Mouse (Mus musculus) CH12.LX (cell line): ENCODE results near the gene Map4k1.

ENCODE experiments used
- CHD1 ChIP-seq: IDR thresholded peaks from 2 replicates; pipeline ENCODE4 v1.6.1; 2012; ENCODE audit warnings: low read depth, low read length, improper control_type of control experiment, inconsistent platforms
- CTCF ChIP-seq, 2 experiments: IDR thresholded peaks in 1 of 2; conservative IDR thresholded peaks in 1 of 2; 2 replicates each; pipeline ENCODE4 v1.5.1; 2011 to 2012; ENCODE audit warnings: low read depth in 2 of 2, low read length in 2 of 2, improper control_type of control experiment in 1 of 2, inconsistent platforms in 1 of 2, mild to moderate bottlenecking in 1 of 2, moderate library complexity in 1 of 2
- MAZ ChIP-seq: IDR thresholded peaks from 2 replicates; pipeline ENCODE4 v1.6.1; 2012; ENCODE audit warnings: low read depth, mild to moderate bottlenecking, inconsistent platforms, low read length, improper control_type of control experiment, moderate library complexity
- MEF2A ChIP-seq: IDR thresholded peaks from 2 replicates; pipeline ENCODE4 v1.6.1; 2014; ENCODE audit warnings: low read depth, mild to moderate bottlenecking, inconsistent platforms, low read length, improper control_type of control experiment, borderline replicate concordance
- NELFE ChIP-seq: IDR thresholded peaks from 2 replicates; pipeline ENCODE4 v1.6.1; 2011; ENCODE audit warnings: low read depth, low read length, improper control_type of control experiment
- NRF1 ChIP-seq: IDR thresholded peaks from 2 replicates; pipeline ENCODE4 v1.6.1; 2014; ENCODE audit warnings: low read depth, mild to moderate bottlenecking, inconsistent platforms, low read length, improper control_type of control experiment, moderate library complexity
- POLR2A ChIP-seq: IDR thresholded peaks from 2 replicates; pipeline ENCODE4 v1.6.1; 2011; ENCODE audit warnings: low read depth, mild to moderate bottlenecking, improper control_type of control experiment, low read length
- USF1 ChIP-seq: IDR thresholded peaks from 2 replicates; pipeline ENCODE4 v1.6.1; 2014; ENCODE audit warnings: low read depth, mild to moderate bottlenecking, inconsistent platforms, low read length, improper control_type of control experiment
- USF2 ChIP-seq: conservative IDR thresholded peaks from 2 replicates; pipeline ENCODE4 v1.6.1; 2011; ENCODE audit warnings: low read depth, low read length, improper control_type of control experiment
- ZC3H11A ChIP-seq: IDR thresholded peaks from 2 replicates; pipeline ENCODE4 v1.6.1; 2012; ENCODE audit warnings: low read depth, mild to moderate bottlenecking, inconsistent platforms, low read length, improper control_type of control experiment

DNA sequence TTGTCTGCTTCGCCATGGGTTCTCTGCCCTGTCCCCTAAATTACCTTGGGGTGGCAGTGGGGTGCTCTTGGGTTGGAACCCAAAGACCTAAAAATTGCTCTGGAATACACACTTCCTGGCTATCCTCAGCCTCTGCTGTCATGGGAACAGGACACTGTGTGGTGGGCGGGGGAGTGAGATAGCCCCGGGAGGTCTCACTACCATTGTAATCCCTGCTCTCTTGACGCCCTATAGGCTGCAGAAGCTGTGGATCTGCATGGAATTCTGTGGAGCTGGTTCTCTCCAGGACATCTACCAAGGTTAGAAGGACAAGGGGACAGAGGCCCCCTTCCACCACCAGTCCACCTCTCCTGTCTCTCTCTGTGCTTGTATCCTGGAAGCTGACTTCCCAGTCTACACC lies 2.0 kb downstream of the Map4k1 start:
- no peak for TF ChIP-seq CHD1
- no peak for TF ChIP-seq NELFE
- TF ChIP-seq CTCF (conservative IDR thresholded peaks at IDR 0.05 in 1 of 2, IDR thresholded peaks at IDR 0.05 in 1 of 2; ENCODE audit: low read depth in 2 of 2, low read length in 2 of 2), result no peak
- no peak for TF ChIP-seq ZC3H11A
- no peak for TF ChIP-seq MEF2A
- no peak for TF ChIP-seq NRF1
- TF ChIP-seq POLR2A, result no peak
- no peak for TF ChIP-seq USF1
- TF ChIP-seq USF2, result no peak
- no peak for TF ChIP-seq MAZ
